Mouse (Mus musculus): ENCODE measurements around the gene Socs3. TPM values are rescaled to one million over a fixed set of nuclear protein-coding genes. Genes with fewer than 3 reads are reported as not detected.
A peak's percentile ranks its signal among the peaks of the same experiment; 100 is the strongest.

Gene Socs3
- polyA plus RNA-seq, 1 experiment from 2014 or later: 14.9 TPM

DNA sequence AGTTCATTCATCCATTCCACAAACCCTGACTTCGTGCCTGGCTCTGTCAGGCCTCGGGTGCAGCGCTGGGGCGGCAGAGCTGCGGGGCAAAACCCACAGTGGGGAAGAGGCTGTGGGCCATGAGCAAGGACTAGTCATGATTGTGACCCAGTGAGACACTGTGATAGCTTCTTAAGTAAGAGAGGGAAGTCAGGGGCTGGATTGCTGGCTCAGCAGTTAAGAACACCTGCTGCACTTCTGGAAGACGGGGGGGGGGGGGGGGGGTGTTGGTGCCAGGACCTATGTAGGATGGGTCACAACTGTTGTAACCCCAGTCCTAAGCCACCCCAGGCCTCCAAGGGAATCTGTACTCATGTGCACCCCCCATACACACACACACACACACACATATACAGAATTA lies 1.3 kb upstream of the Socs3 start:
- Histone ChIP-seq H3K36me3 (peaks cover 10% of the 10 kb centered on the region), H3K9ac (replicated peaks) (no peak overlapping the region), H3K4me1 (replicated peaks) (peaks cover 47% of the 10 kb centered on the region), H3K27me3 (peaks cover 20% of the 10 kb centered on the region), H3K4me2 (no peak overlapping the region), H3K4me3 (replicated peaks) (no peak overlapping the region), H3K9me3 (no peaks in the 10 kb centered on the region), H3K27ac (no peak overlapping the region)
- WGBS: 72% methylated on average over 6 of the region's 6 CpGs
- no peak for ATAC-seq (ENCODE audit: insufficient number of reproducible peaks, insufficient read depth, low FRiP score, low TSS enrichment, low read depth)

DNA sequence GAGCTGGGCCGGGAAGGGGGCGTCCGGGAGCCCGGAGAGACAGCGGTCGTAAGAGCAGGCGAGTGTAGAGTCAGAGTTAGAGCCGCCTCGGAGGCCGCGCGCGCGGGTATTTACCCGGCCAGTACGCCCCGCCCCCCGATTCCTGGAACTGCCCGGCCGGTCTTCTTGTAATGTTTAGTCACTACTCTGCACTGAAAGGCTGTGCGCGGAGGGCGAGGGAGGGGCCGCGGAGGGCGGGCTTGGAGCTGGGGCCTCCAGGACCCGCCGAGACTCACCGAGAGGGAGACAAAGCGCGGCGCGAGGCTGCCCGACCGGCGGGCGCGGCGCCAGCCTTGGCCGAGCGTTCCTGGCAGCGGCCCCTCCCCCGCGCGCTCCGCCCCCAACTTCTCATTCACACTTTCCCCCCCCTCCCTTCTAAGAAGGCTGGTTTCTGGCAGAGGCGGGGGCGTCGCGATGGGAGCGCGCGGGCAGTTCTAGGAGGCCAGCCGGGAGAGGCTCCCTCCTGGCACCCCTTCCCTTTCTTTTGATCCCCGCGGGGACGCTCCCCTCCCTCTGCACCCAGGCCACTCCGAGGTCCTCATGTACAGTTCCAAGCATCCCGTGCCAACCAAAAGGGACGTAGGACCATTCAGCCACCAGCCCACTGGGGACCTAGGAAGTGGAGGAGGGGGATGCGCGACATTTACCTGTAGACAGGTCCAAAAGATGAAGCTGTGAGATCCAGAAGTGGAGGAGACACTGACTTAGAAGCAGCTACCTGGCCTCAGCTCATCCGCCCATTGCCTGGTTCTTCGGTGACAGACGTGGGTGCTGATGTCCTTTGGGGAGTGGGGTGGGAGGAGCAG lies 525 bp downstream of the Socs3 start:
- peak overlapping the region; percentile 83 for H3K9ac ChIP-seq (replicated peaks)
- H3K4me3 ChIP-seq (replicated peaks): peak overlapping the region; percentile 71
- ATAC-seq (ENCODE audit: insufficient number of reproducible peaks, insufficient read depth, low FRiP score, low TSS enrichment, low read depth): peak; percentile 92
- H3K4me1 ChIP-seq (replicated peaks): peaks cover 50% of the 10 kb centered on the region
- H3K4me2 ChIP-seq: peak overlapping the region; percentile 99
- peak overlapping the region; percentile 98 for H3K27ac ChIP-seq
- peaks cover 27% of the 10 kb centered on the region for H3K27me3 ChIP-seq
- under 1% methylated on average over 63 of the region's 65 CpGs for WGBS
- peaks cover 10% of the 10 kb centered on the region for H3K36me3 ChIP-seq
- H3K9me3 ChIP-seq: no peaks in the 10 kb centered on the region

DNA sequence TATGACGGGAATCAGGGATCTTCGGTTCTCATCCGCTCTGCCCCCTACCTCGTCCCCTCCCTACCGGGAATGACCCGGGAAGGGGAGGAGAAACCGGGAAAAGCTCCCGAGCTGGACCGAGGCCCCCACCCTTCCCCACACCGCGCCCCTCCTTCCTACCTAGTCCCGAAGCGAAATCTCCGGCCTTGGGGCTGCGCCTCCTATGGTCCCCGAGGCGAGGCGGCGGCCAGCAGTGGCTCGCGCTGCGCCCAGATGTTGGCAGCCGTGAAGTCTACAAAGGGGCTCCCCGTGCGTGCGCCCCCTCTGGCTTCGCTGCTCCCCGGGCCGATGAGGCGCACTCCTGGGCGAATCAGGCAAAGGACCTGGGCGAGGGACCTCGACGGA lies 1.1 kb downstream of the Socs3 start:
- under 1% methylated on average over 34 of the region's 34 CpGs for WGBS
- Histone ChIP-seq H3K27ac (peak overlapping the region; percentile 98), H3K36me3 (peaks cover 10% of the 10 kb centered on the region), H3K4me1 (replicated peaks) (peaks cover 57% of the 10 kb centered on the region), H3K9me3 (no peaks in the 10 kb centered on the region), H3K9ac (replicated peaks) (peak overlapping the region; percentile 83), H3K27me3 (peaks cover 27% of the 10 kb centered on the region), H3K4me2 (peak overlapping the region; percentile 99), H3K4me3 (replicated peaks) (peak overlapping the region; percentile 71)
- peak; percentile 26; the same call in 1 of the 2 replicates for ATAC-seq (ENCODE audit: insufficient number of reproducible peaks, insufficient read depth, low FRiP score, low TSS enrichment, low read depth)

GRCm38 (mm10) chr11:117968016-117968671 lies 1.7 kb downstream of the Socs3 start:
- H3K4me2 ChIP-seq: peak overlapping the region; percentile 99

DNA sequence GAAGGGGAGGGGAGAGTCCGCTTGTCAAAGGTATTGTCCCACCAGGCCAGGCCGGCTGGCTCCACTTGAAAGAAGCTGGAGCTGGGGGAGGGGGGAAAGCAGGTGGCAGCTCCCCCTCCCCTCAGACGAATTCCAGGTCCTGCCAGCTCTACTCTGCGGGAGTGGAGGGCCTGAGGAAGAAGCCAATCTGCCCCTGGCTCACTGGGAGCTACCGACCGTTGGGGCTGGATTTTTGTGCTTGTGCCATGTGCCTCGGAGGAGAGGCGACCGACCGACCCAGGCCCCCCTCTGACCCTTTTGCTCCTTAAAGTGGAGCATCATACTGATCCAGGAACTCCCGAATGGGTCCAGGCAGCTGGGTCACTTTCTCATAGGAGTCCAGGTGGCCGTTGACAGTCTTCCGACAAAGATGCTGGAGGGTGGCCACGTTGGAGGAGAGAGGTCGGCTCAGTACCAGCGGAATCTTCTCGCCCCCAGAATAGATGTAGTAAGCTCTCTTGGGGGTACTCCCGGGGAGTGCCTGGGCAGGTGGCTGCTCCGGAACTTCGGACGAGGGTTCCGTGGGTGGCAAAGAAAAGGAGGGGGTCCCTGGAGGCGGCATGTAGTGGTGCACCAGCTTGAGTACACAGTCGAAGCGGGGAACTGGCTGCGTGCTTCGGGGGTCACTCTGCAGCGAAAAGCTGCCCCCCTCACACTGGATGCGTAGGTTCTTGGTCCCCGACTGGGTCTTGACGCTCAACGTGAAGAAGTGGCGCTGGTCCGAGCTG lies 2.4 kb downstream of the Socs3 start:
- Histone ChIP-seq H3K4me2 (peak overlapping the region; percentile 99), H3K4me3 (replicated peaks) (peak overlapping the region; percentile 71), H3K4me1 (replicated peaks) (peaks cover 68% of the 10 kb centered on the region), H3K27me3 (peaks cover 27% of the 10 kb centered on the region), H3K9me3 (no peaks in the 10 kb centered on the region), H3K27ac (no peak overlapping the region), H3K9ac (replicated peaks) (peak overlapping the region; percentile 83), H3K36me3 (peaks cover 10% of the 10 kb centered on the region)
- ATAC-seq (ENCODE audit: insufficient number of reproducible peaks, insufficient read depth, low FRiP score, low TSS enrichment, low read depth): no peak
- WGBS: 7% methylated on average over 34 of the region's 34 CpGs

More at GRCm38 (mm10) chr11:117968016-117968671, 1.7 kb downstream of the Socs3 start:
- Histone ChIP-seq H3K4me3 (replicated peaks) (peak overlapping the region; percentile 71), H3K9ac (replicated peaks) (peak overlapping the region; percentile 83), H3K9me3 (no peaks in the 10 kb centered on the region), H3K27ac (peak overlapping the region; percentile 98), H3K4me1 (replicated peaks) (peaks cover 61% of the 10 kb centered on the region), H3K36me3 (peaks cover 10% of the 10 kb centered on the region), H3K27me3 (peaks cover 27% of the 10 kb centered on the region)
- under 1% methylated on average over 64 of the region's 64 CpGs for WGBS
- peak; percentile 0; the same call in 1 of the 2 replicates for ATAC-seq (ENCODE audit: insufficient number of reproducible peaks, insufficient read depth, low FRiP score, low TSS enrichment, low read depth)

DNA sequence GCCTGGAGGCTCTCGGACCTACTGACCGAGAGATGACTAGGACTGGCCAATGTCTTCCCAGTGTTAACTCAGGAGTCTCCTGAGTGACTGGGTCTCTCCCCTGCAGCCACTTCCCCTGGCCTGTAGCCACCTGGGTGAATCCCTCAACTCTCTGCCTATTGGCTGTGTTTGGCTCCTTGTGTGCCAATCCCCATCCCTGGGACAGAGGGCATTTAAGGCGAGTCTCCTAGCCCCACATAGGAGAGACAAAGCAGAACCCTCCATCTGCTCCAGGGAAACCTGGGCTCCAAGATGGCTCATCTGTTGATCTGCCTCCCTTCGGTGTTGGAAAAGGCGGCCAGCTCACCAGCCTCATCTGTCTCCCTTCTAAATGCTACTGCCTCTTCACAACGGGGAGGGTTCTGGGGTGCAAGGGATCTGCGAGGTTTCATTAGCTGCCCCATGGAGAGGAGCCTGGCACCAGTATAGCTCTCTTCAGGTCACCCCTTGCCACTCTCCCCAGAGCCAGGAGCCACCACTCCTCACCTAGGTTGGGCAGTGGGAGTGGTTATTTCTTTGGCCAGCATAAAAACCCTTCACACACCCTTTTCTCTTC lies 3.2 kb downstream of the Socs3 start:
- H3K27ac ChIP-seq: no peak overlapping the region
- peak overlapping the region; percentile 71 for H3K4me3 ChIP-seq (replicated peaks)
- H3K27me3 ChIP-seq: peaks cover 27% of the 10 kb centered on the region
- H3K36me3 ChIP-seq: peaks cover 10% of the 10 kb centered on the region
- ATAC-seq (ENCODE audit: insufficient number of reproducible peaks, insufficient read depth, low FRiP score, low TSS enrichment, low read depth): no peak
- H3K9me3 ChIP-seq: no peaks in the 10 kb centered on the region
- 43% methylated on average over 7 of the region's 7 CpGs for WGBS
- H3K4me2 ChIP-seq: peak overlapping the region; percentile 99
- H3K4me1 ChIP-seq (replicated peaks): peaks cover 75% of the 10 kb centered on the region
- no peak overlapping the region for H3K9ac ChIP-seq (replicated peaks)

DNA sequence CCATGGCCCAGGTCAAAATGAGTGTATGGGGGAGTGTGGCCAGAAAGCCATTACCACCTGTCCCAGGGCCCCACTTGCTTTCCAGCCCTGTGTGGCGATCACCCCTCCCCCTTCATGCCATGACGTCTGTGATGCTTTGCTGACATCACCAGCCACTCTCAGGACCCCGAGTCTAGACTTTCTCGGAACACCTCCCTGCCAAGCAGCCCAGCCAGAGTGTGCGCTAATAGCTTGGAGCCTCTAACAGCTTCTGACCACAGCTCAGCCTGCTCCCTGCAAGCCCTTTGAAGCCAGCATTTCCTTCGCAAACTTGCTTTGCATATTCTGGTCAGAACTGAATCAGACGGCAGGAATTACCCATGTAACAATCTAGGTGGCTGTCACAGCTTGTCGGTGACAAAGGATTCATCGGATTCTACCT lies 4.3 kb downstream of the Socs3 start:
- H3K4me3 ChIP-seq (replicated peaks): 0 out of 2 replicates have a peak overlapping the region, but pooled peaks have one; percentile 15
- H3K27me3 ChIP-seq: peaks cover 27% of the 10 kb centered on the region
- H3K4me1 ChIP-seq (replicated peaks): peaks cover 75% of the 10 kb centered on the region
- no peak for ATAC-seq (ENCODE audit: insufficient number of reproducible peaks, insufficient read depth, low FRiP score, low TSS enrichment, low read depth)
- peak overlapping the region; percentile 48; the same call in 1 of the 2 replicates for H3K9ac ChIP-seq (replicated peaks)
- H3K9me3 ChIP-seq: no peaks in the 10 kb centered on the region
- H3K27ac ChIP-seq: peak overlapping the region; percentile 26; the same call in 1 of the 2 replicates
- 20% methylated on average over 9 of the region's 9 CpGs for WGBS
- H3K4me2 ChIP-seq: peak overlapping the region; percentile 99
- H3K36me3 ChIP-seq: peaks cover 10% of the 10 kb centered on the region

GRCm38 (mm10) chr11:117965052-117965451 lies 4.8 kb downstream of the Socs3 start:
- ATAC-seq (ENCODE audit: insufficient number of reproducible peaks, insufficient read depth, low FRiP score, low TSS enrichment, low read depth): no peak
- Histone ChIP-seq H3K36me3 (peaks cover 10% of the 10 kb centered on the region), H3K4me1 (replicated peaks) (peaks cover 71% of the 10 kb centered on the region), H3K9me3 (no peaks in the 10 kb centered on the region), H3K9ac (replicated peaks) (no peak overlapping the region; the same call in 1 of the 2 replicates), H3K4me3 (replicated peaks) (no peak overlapping the region), H3K27me3 (peaks cover 27% of the 10 kb centered on the region), H3K4me2 (peak overlapping the region; percentile 99), H3K27ac (peak overlapping the region; percentile 92)
- WGBS: 30% methylated on average over 7 of the region's 7 CpGs

- H3K4me3 ChIP-seq (replicated peaks): 0 out of 2 replicates have a peak overlapping the region, but pooled peaks have one; percentile 40
- H3K4me1 ChIP-seq (replicated peaks): peaks cover 73% of the 10 kb centered on the region
- 24% methylated on average over 1 of the region's 1 CpGs for whole genome bisulfite sequencing
- peaks cover 27% of the 10 kb centered on the region for H3K27me3 ChIP-seq
- H3K36me3 ChIP-seq: peaks cover 10% of the 10 kb centered on the region
- H3K9ac ChIP-seq (replicated peaks): no peak overlapping the region; the same call in 1 of the 2 replicates
- peak overlapping the region; percentile 99 for H3K4me2 ChIP-seq
- ATAC-seq (ENCODE audit: insufficient number of reproducible peaks, insufficient read depth, low FRiP score, low TSS enrichment, low read depth): no peak
- no peaks in the 10 kb centered on the region for H3K9me3 ChIP-seq
- H3K27ac ChIP-seq: peak overlapping the region; percentile 92
Measured at GRCm38 (mm10) chr11:117964294-117964693, 5.6 kb downstream of the Socs3 start.

DNA sequence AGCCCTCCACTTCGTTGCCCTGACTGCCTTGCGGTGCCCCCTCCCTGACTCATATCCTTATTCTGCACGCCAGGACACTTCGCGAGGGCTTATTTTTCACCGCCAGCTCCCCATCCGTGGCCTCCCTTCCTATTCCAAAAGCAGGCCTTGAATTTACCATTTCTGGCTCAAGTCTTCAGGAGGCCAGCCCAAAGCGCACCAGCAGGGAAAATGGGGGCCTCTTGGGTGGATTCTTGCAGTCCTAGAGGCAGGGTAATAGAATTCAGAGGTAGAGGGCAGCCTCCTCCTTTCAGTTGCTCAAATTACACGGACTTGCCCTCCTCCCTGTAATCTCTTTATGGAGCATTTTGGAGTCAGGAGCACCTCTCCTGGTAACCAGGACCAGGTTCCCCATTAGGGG lies 6.0 kb downstream of the Socs3 start:
- peaks cover 27% of the 10 kb centered on the region for H3K27me3 ChIP-seq
- ATAC-seq (ENCODE audit: insufficient number of reproducible peaks, insufficient read depth, low FRiP score, low TSS enrichment, low read depth): 0 out of 2 replicates have a peak, but pooled peaks have one; percentile 26

More for the DNA sequence above, 6.0 kb downstream of the Socs3 start:
- peak overlapping the region; percentile 99 for H3K4me2 ChIP-seq
- WGBS: under 1% methylated on average over 9 of the region's 9 CpGs
- H3K36me3 ChIP-seq: peaks cover 10% of the 10 kb centered on the region
- H3K4me3 ChIP-seq (replicated peaks): peak overlapping the region; percentile 40
- peaks cover 73% of the 10 kb centered on the region for H3K4me1 ChIP-seq (replicated peaks)
- peak overlapping the region; percentile 92 for H3K27ac ChIP-seq
- no peaks in the 10 kb centered on the region for H3K9me3 ChIP-seq
- peak overlapping the region; percentile 54 for H3K9ac ChIP-seq (replicated peaks)

Measured in limb, embryonic 12.5 days (tissue).